Mouse (Mus musculus) embryonic facial prominence, embryonic 10.5 days (tissue): Measurements from ENCODE around the gene Zfp276. TPM values are rescaled to one million over a fixed set of nuclear protein-coding genes. Genes with fewer than 3 reads are reported as not detected.
"Not testable (repeated sequence)": the region's sequence is repeated elsewhere in the genome, so short reads cannot be mapped to it uniquely, and the experiment has no call there.

Experiments used
- DNase-seq: peaks from one replicate; pipeline ENCODE4 v3.0.0-alpha.2; 2017; ENCODE audit warnings: low spot score
- H3K27ac ChIP-seq: fragments of 300-500 bp; sonication (generic); replicated peaks from 2 replicates; pipeline ENCODE4 v1.5.1; 2016; ENCODE audit warnings: mild to moderate bottlenecking
- H3K27me3 ChIP-seq: fragments of 300-500 bp; sonication (generic); replicated peaks from 2 replicates; pipeline ENCODE4 v1.6.1; 2016; ENCODE audit warnings: low read depth, mild to moderate bottlenecking; ENCODE audit not compliant: poor library complexity, severe bottlenecking
- H3K36me3 ChIP-seq: fragments of 300-500 bp; sonication (generic); replicated peaks from 2 replicates; pipeline ENCODE4 v1.6.1; 2016; ENCODE audit warnings: mild to moderate bottlenecking, moderate library complexity
- H3K4me1 ChIP-seq: fragments of 300-500 bp; sonication (generic); 2 replicates; pipeline ENCODE4 v1.6.1; 2016
- H3K4me3 ChIP-seq: fragments of 300-500 bp; sonication (generic); 2 replicates; pipeline ENCODE4 v1.5.1; 2016; ENCODE audit warnings: mild to moderate bottlenecking, moderate library complexity
- H3K9me3 ChIP-seq: fragments of 300-500 bp; sonication (generic); 2 replicates; pipeline ENCODE4 v1.6.1; 2016; ENCODE audit warnings: mild to moderate bottlenecking
- WGBS: fragments of 180-500 bp; shearing (Covaris S2); methylation state at CpG from one replicate; pipeline ENCODE4 v1.1.7; 2016; 5-methylcytosine and 5-hydroxymethylcytosine counted together
- polyA plus RNA-seq: library from polyadenylated mRNA; unstranded; fragments of >200 nt; fragmentation: Nextera tagmentation; extraction: Ambion mirVana; gene quantifications from 2 replicates; pipeline ENCODE4 v1.2.1, GENCODE M21; 2016

The Zfp276 gene
- polyA plus RNA-seq, 1 experiment from 2014 or later, result 29.4 TPM

GRCm38 (mm10) chr8:123252925-123253324 is 1.1 kb upstream of the Zfp276 start:
- Histone ChIP-seq H3K27ac (peak overlapping the region; percentile 96; the same call in 1 of the 2 replicates), H3K27me3 (no peaks in the 10 kb centered on the region), H3K36me3 (peaks cover 69% of the 10 kb centered on the region), H3K4me3 (peak overlapping the region; percentile 95), H3K4me1 (peaks cover 49% of the 10 kb centered on the region), H3K9me3 (no peaks in the 10 kb centered on the region)
- DNase-seq, result no peak
- WGBS, result 49% methylated on average over 4 of the region's 4 CpGs

GRCm38 (mm10) chr8:123253451-123254098 is 420 bp upstream of the Zfp276 start:
- Histone ChIP-seq H3K4me1 (peaks cover 49% of the 10 kb centered on the region), H3K4me3 (peak overlapping the region; percentile 95), H3K27ac (peak overlapping the region; percentile 96), H3K36me3 (peaks cover 69% of the 10 kb centered on the region), H3K27me3 (no peaks in the 10 kb centered on the region), H3K9me3 (no peaks in the 10 kb centered on the region)
- under 1% methylated on average over 40 of the region's 40 CpGs for WGBS
- no peak for DNase-seq

GRCm38 (mm10) chr8:123255170-123255569 is 1.2 kb downstream of the Zfp276 start:
- WGBS, result 64% methylated on average over 6 of the region's 6 CpGs
- Histone ChIP-seq H3K4me1 (peaks cover 49% of the 10 kb centered on the region), H3K9me3 (no peaks in the 10 kb centered on the region), H3K27me3 (no peaks in the 10 kb centered on the region), H3K27ac (no peak overlapping the region), H3K36me3 (peaks cover 69% of the 10 kb centered on the region), H3K4me3 (peak overlapping the region; percentile 95)
- DNase-seq, result no peak

GRCm38 (mm10) chr8:123257114-123257513 is 3.1 kb downstream of the Zfp276 start:
- peaks cover 64% of the 10 kb centered on the region for H3K36me3 ChIP-seq
- WGBS, result 53% methylated on average over 3 of the region's 3 CpGs
- peaks cover 45% of the 10 kb centered on the region for H3K4me1 ChIP-seq
- DNase-seq, result no peak
- no peaks in the 10 kb centered on the region for H3K27me3 ChIP-seq
- H3K9me3 ChIP-seq, result no peaks in the 10 kb centered on the region
- 0 out of 2 replicates have a peak overlapping the region, but pooled peaks have one; percentile 36 for H3K27ac ChIP-seq
- H3K4me3 ChIP-seq, result peak overlapping the region; percentile 4; the same call in 1 of the 2 replicates

- Histone ChIP-seq H3K36me3 (peaks cover 64% of the 10 kb centered on the region), H3K4me1 (peaks cover 40% of the 10 kb centered on the region)
- not testable (repeated sequence) for H3K9me3 ChIP-seq, DNase-seq, H3K27me3 ChIP-seq, H3K27ac ChIP-seq, H3K4me3 ChIP-seq
- WGBS, result 87% methylated on average over 8 of the region's 8 CpGs
Observed at GRCm38 (mm10) chr8:123257593-123257992, 3.6 kb downstream of the Zfp276 start.

GRCm38 (mm10) chr8:123267926-123268656 is 14.1 kb downstream of the Zfp276 start:
- no peak overlapping the region for H3K4me3 ChIP-seq
- no peak for DNase-seq
- H3K27ac ChIP-seq, result no peak overlapping the region
- no peaks in the 10 kb centered on the region for H3K27me3 ChIP-seq
- WGBS, result 75% methylated on average over 14 of the region's 14 CpGs
- no peaks in the 10 kb centered on the region for H3K9me3 ChIP-seq
- 0 out of 2 replicates have a peak, but pooled peaks cover 6% of the 10 kb centered on the region for H3K4me1 ChIP-seq
- H3K36me3 ChIP-seq, result peaks cover 100% of the 10 kb centered on the region

GRCm38 (mm10) chr8:123271147-123271546 is 17.2 kb downstream of the Zfp276 start:
- 0 out of 2 replicates have a peak, but pooled peaks cover 6% of the 10 kb centered on the region for H3K4me1 ChIP-seq
- H3K9me3 ChIP-seq, result no peaks in the 10 kb centered on the region
- no peak overlapping the region for H3K27ac ChIP-seq
- peaks cover 100% of the 10 kb centered on the region for H3K36me3 ChIP-seq
- no peak overlapping the region for H3K4me3 ChIP-seq
- no peaks in the 10 kb centered on the region for H3K27me3 ChIP-seq
- WGBS, result 92% methylated on average over 10 of the region's 10 CpGs
- no peak for DNase-seq

GRCm38 (mm10) chr8:123271901-123272300 is 17.9 kb downstream of the Zfp276 start:
- H3K36me3 ChIP-seq, result peaks cover 100% of the 10 kb centered on the region
- H3K27ac ChIP-seq, result peak overlapping the region; percentile 36; the same call in 1 of the 2 replicates
- H3K27me3 ChIP-seq, result no peaks in the 10 kb centered on the region
- 0 out of 2 replicates have a peak, but pooled peaks cover 6% of the 10 kb centered on the region for H3K4me1 ChIP-seq
- DNase-seq, result no peak
- 80% methylated on average over 4 of the region's 4 CpGs for WGBS
- no peak overlapping the region for H3K4me3 ChIP-seq
- H3K9me3 ChIP-seq, result no peaks in the 10 kb centered on the region

GRCm38 (mm10) chr8:123274447-123274846 is 20.5 kb downstream of the Zfp276 start:
- peaks cover 95% of the 10 kb centered on the region for H3K36me3 ChIP-seq
- H3K27me3 ChIP-seq, result no peaks in the 10 kb centered on the region
- 81% methylated on average over 5 of the region's 5 CpGs for WGBS

GRCm38 (mm10) chr8:123275096-123275495 is 21.1 kb downstream of the Zfp276 start:
- Histone ChIP-seq H3K9me3 (no peaks in the 10 kb centered on the region), H3K27me3 (no peaks in the 10 kb centered on the region), H3K27ac (no peak overlapping the region), H3K4me3 (no peak overlapping the region), H3K4me1 (no peaks in the 10 kb centered on the region), H3K36me3 (peaks cover 93% of the 10 kb centered on the region)
- WGBS, result 94% methylated on average over 12 of the region's 12 CpGs
- no peak for DNase-seq

More at GRCm38 (mm10) chr8:123274447-123274846, 20.5 kb downstream of the Zfp276 start:
- H3K9me3 ChIP-seq, result no peaks in the 10 kb centered on the region
- H3K4me1 ChIP-seq, result no peaks in the 10 kb centered on the region
- no peak for DNase-seq
- H3K4me3 ChIP-seq, result no peak overlapping the region
- H3K27ac ChIP-seq, result 0 out of 2 replicates have a peak overlapping the region, but pooled peaks have one; percentile 48

GRCm38 (mm10) chr8:123278445-123278844 is 24.4 kb downstream of the Zfp276 start:
- H3K27me3 ChIP-seq, result no peaks in the 10 kb centered on the region
- DNase-seq, result no peak
- H3K36me3 ChIP-seq, result peaks cover 90% of the 10 kb centered on the region
- no peak overlapping the region for H3K27ac ChIP-seq
- H3K4me1 ChIP-seq, result no peaks in the 10 kb centered on the region
- WGBS, result 84% methylated on average over 7 of the region's 7 CpGs
- no peak overlapping the region for H3K4me3 ChIP-seq
- H3K9me3 ChIP-seq, result no peaks in the 10 kb centered on the region

- no peaks in the 10 kb centered on the region for H3K27me3 ChIP-seq
- no peak overlapping the region for H3K27ac ChIP-seq
- no peak for DNase-seq
- H3K36me3 ChIP-seq, result peaks cover 88% of the 10 kb centered on the region
- no peak overlapping the region for H3K4me3 ChIP-seq
- no peaks in the 10 kb centered on the region for H3K4me1 ChIP-seq
- WGBS, result 94% methylated on average over 4 of the region's 4 CpGs
- H3K9me3 ChIP-seq, result no peaks in the 10 kb centered on the region
Observed at GRCm38 (mm10) chr8:123279828-123280227, 25.8 kb downstream of the Zfp276 start.
